Mouse (Mus musculus) right cerebral cortex, postnatal 10 days (tissue): ENCODE measurements around the gene Ralgps2.

Experiments used
- DNase-seq, 2 experiments: peaks; one replicate each; pipeline ENCODE4 v3.0.0; 2021; ENCODE audit warnings: low spot score in 2 of 2

Ralgps2 gene

GRCm38 (mm10) chr1:156955926-156956760 lies 16.7 kb upstream of the Ralgps2 start:
- DNase-seq, result no peak

DNA sequence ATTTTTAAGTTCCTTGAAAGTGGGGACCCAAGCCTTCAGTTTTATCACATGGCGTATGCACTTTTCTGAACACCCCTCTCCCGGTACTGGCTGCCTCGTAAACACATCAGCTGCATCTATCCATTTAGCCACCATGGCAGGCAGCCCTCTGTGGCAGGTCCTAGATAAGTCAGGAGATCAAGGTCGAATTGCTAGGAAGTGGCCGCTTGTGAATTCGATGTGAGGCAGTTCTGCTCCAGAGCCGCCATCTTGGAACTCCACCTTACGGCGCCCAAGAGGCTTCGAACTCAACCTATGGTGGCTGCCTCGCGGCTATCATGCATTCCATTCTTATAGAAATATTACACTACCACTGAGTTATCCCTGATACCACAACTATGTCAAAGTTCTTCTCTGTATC lies 14.8 kb upstream of the Ralgps2 start:
- DNase-seq, result no peak

GRCm38 (mm10) chr1:156950354-156950753 lies 10.9 kb upstream of the Ralgps2 start:
- DNase-seq, result no peak

- DNase-seq, result no peak
Measured at GRCm38 (mm10) chr1:156940584-156940983, 1.2 kb upstream of the Ralgps2 start.

DNA sequence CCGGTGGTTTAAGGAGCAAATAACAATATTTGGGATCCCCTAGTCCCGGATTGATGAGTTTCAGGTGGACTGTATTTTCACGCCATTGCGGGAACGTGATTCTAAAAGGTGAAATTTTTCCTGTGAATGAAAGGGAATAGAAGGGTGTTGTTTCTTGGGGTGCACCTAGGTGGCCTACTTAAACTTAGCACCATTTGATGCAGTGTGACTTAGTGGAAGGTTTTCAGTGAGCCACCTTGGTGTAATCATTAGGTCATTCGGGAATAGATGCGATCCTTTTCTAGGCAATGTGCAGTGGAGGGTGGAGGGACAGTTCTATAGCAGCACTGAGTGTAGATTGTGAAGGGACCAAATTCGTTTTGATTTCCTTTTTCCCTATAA lies 706 bp upstream of the Ralgps2 start:
- DNase-seq, result no peak

GRCm38 (mm10) chr1:156938705-156939242 lies 652 bp downstream of the Ralgps2 start:
- peak; percentile 91 to 92 for DNase-seq

GRCm38 (mm10) chr1:156937436-156937835 lies 2.0 kb downstream of the Ralgps2 start:
- DNase-seq, result no peak

GRCm38 (mm10) chr1:156933712-156934111 lies 5.7 kb downstream of the Ralgps2 start:
- no peak for DNase-seq

GRCm38 (mm10) chr1:156932036-156932774 lies 7.2 kb downstream of the Ralgps2 start:
- no peak for DNase-seq

DNA sequence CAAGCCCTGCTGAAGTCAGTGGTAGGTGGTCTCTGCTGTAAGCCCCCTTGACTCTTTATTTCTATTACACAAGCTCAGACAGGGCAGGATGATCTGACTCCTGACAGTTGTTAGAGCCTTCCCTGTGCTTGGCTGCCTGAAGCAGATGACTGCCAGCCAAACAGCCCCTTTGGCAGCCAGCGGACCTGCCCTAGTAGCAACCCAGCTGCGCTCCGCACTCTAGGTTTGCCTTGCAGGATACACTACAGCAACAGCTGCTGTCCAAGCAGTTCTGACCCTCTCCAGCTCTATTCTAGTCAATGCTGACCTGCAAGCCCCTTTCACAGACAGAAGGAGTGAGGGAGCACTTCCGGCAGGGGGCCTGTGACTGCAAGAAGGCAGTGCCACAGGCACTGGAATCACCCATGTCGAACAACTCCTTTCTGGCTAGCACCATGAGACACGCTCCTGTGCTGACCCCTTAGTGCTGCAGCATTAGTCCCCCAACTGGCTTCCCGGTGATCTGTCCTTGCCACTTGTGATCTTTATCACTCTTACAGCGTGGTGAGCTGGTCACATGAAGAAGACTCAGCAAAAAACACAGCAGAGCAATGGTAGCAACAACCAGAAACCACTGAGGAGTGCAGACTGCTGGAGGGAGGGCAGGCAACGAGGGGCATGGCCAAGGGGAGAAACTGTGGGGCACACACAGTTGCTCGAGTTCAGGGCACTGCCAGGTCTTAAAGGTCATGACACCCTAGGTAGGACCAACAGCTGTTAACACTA lies 8.1 kb downstream of the Ralgps2 start:
- DNase-seq, result no peak

DNA sequence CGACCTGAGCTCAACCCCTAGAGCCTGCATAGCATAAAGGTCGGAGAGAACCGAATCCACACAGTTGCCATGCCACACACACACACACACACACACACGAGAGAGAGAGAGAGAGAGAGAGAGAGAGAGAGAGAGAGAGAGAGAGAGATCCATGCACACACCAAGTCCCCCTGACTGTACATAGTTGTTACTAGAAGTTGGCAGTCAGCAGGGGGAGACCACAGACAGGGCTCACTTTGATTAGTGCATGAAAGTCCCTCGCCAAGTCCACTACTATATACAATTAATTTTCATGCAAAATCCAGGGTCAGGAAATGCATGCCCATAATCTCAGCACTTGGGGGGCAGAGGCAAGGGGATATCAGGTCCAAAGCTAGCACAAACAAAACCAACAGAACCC lies 9.2 kb downstream of the Ralgps2 start:
- DNase-seq, result no peak

DNA sequence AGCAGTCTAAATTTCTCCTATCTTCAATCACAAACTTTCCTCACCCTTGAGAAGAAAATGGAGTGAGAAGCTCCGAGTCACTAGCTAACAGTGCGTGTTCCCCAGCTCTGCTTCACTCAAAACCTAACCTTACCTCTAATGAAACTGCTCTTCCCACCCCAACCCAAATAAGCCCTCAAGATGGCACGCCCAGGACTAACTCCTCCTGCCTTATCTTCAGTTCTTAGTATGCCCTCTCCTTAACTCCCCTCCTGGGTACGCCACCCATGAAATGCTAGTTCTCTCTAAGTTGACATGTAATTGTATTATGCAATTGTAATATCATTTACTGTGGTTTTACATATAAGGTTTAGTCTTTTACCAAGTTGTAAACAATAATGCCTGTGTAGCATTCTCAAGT lies 11.2 kb downstream of the Ralgps2 start:
- no peak for DNase-seq

DNA sequence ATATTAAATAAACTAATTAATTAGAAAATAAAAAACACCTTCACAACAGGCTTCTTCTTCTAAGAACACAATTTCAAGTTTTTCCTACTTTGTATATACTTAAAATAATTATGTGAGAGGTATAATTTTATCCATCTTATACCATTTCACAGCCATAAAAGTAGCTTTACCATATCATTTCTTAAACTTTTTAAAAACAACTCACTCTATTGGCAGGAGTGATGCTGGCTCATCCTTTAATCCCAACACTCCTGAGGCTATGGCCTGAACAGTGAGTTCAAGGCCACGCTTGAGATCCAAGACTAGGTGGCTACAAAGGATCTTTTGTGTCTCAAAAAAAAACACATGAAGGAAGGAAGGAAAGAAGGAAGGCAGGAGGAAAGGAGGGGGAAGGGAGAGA lies 15.9 kb downstream of the Ralgps2 start:
- DNase-seq, result no peak

DNA sequence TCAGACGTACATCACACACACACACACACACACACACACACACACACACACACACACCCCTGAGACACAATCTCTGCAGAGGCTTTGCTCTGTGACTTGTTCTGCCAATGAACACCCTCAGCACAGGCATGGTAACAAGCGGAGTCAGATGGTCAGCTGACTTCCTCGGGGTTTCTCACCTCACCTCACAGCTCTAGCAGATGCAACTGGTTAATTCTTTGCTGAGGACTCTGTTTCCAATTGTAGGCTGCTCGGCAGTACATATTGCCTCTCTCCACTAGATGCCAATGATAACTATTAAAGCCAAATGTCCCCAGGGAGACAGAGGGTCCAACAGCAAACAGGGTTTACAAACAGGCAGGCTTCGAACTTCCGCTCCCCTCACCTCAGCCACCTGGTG lies 16.5 kb downstream of the Ralgps2 start:
- DNase-seq, result no peak

DNA sequence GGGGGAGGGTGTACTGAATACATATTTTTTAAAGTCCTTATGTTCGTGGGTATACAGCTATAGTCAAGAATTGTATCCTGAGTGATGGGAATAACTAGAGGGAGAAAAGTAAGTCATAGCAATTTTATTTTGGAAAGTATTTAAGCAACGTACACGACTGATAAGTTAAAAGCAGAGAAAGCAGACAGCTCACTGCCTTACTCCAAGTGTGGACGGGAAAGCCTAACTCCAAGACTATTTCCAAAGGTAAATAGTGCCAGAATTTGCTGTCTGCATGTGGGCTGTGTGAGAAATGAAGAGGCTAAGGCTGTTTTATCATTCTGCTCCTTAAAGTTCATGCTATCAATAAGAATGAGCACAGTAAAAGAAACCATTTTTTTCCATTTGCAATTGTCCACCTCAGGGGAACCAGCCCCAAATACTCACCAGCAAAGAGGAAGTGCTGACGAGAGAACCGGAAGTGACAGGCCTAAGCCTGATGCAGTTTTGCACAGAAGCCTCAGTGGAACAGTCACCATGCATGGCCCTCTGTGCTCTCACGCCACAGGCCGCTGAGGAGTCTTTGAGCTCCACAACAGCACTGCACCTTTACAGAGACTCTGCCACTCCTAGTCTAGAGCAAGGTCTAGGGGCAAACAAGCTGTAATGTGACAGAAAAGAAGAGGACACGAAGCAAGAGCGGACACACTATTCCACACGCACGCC lies 18.0 kb downstream of the Ralgps2 start:
- DNase-seq, result peak in 1 of 2 experiments; percentile 38

GRCm38 (mm10) chr1:156917460-156917859 lies 22.0 kb downstream of the Ralgps2 start:
- DNase-seq, result no peak

- no peak for DNase-seq
Measured at GRCm38 (mm10) chr1:156916361-156916760, 23.1 kb downstream of the Ralgps2 start.

GRCm38 (mm10) chr1:156914942-156915341 lies 24.5 kb downstream of the Ralgps2 start:
- DNase-seq, result no peak

DNA sequence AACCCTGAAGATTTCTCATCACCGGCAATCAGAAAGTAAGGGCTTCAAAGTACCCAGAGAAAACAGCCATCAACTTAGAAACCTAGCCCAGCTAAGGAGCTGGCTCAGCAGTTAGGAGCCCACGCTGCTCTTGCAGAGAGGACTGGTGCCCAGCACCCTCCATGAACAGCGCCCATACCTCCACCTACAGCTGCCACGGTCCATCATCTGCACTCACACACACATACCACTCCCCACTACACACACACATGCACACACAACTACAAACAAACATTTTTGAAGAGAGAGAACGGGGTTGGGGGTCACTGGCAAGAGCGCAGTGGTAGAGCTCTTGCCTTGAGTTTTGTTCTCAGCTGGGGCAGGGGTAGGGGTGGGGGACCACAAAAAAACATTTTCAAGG lies 26.2 kb downstream of the Ralgps2 start:
- DNase-seq, result no peak

- no peak for DNase-seq
Measured at GRCm38 (mm10) chr1:156910948-156911347, 28.5 kb downstream of the Ralgps2 start.

DNA sequence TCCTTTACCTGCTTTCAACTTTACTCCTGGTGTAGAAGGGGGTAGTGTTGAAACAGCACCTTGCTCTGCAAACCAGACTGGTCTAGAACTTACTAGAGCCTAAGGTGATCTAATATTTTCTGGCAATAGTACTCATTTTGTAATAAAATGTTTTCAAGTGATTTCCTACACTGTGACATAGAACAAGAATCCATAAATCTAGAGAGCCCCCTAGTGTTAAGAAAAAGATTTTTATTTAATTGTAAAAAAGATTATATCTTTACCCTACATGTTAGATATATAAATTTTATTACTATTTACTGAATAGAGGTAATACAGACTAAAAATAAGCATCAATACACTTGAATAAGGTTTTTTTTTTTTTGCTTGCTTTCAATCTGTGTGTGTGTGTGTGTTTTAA lies 29.6 kb downstream of the Ralgps2 start:
- DNase-seq, result no peak

DNA sequence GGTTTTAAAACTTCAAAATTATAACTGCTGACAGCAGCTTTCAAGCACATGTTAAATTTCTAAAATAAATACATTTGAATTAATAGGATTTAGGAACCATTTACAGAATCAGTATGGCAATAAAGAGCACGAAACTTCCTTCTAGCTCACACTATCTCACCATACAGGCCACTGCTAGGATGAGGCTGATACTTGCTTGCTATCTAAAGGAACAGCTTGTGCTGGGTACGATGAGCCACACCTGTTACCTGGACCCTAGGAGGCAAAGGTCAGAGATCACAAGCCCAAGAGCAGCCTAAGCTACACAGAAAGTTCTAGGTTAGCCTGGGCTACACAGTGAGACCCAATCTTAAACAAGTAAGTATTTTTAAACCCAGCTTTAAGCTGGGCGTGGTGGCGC lies 30.2 kb downstream of the Ralgps2 start:
- DNase-seq, result no peak
